Mouse (Mus musculus): ENCODE results near the gene Rxfp3. TPM values are rescaled to one million over a fixed set of nuclear protein-coding genes. Genes with fewer than 3 reads are reported as not detected.

Rxfp3 gene
- not detected for total RNA-seq (2023)

DNA sequence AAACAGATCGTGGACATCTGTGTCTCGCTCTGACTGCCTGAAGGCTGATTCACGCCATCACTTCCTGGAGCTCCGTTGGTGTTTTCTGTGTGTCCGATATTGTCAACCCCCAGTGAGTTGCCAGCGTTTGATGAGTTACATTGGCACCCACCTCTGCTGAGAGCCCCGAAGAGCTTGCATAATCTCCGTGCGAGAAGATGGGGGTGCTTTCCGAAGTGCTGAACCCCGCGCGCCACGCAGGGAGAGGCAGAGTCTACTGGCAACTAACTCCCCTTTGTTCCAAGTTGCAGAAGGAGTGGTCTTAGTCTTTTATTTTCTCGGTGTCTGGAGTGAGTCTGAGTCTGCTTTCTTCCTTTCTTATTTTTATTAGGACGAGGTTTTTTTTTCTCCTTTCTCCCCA is at the start of gene Rxfp3:
Rxfp3 (minus strand) TSS at position 281 of the 400 bp plus-strand sequence.

DNA sequence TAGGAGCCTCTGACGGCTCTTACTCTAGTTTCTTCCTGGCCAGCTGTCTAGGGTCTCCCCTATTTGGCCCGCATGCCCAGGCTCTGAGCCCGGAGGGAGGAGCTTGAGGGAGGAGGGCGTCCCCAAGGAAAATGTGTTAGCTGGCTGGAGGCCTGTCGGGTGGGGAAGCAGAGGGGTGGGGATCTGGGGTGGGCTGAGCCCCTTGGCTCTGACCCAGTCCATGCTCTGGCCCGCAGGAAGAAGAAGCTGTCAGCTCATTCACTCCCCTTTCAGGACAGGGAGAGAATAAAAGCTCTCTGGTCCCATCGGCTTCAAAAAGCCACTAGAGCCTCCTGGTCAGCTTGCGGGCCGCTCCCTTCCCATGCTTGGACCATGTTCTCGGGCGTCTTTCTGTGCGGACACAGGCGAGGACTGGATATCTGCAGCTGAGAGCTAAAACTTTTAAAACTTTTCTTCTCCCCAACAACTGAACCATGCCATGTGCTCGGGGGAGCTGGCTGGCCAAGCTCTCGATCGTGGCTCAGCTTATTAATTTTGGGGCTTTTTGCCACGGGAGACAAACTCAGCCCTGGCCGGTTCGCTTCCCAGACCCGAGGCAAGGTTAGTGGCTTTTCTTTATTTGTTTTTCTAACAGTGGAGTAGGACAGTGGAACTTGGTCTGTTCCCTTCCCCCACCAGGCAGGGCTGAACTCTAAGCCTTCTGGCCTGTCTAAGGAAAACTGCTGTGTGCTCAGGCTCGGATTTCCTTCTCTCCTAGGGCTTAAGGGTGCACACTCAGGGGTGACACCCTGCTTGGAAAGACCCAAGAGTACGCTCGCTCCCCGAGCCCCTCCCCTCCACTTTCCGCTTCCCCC is 27.0 kb upstream of the Rxfp3 start, which contains the start of gene Adamts12:
Adamts12 (plus strand) TSS at position 233 of the 854 bp plus-strand sequence.

DNA sequence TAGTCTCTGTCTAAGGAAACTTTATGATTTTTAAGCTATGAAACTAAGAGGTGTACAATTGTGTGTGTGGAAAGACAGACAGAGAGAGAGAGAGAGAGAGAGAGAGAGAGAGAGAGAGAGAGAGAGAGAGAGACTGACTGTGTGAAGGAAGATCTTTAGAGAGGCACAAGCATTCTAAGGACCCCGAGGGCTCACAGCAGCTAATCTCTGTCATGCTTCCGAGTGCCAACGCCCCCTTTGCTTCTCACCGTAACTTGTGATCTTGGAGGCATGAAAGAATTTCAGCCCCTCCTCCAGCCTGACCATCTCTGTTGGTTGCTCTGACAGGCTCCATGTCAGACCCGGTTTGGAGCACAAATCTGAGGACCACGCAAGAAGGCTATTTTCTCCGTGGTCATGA is 37.4 kb downstream of the Rxfp3 start, which contains the start of gene Slc45a2:
Slc45a2 (plus strand) TSS at position 301 of the 400 bp plus-strand sequence.

Other genes with a start within 250 kb of the Rxfp3 start
- gene C1qtnf3, start 85.7 kb downstream of the Rxfp3 start, total RNA-seq (2023) = not detected
- gene Amacr, start 56.2 kb downstream of the Rxfp3 start, total RNA-seq (2023) = 1 to 10 TPM in 1 of 2 experiments, under 1 TPM in 1; 0.71 to 1.1 TPM
- not detected for gene Slc45a2, start 37.3 kb downstream of the Rxfp3 start, total RNA-seq (2023)
- gene Adamts12, start 26.8 kb upstream of the Rxfp3 start, total RNA-seq (2023) = under 1 TPM; 0.07 to 0.20 TPM